Mouse (Mus musculus) intestine, embryonic 14.5 days (tissue): ENCODE results near the gene Perm1. TPM values are rescaled to one million over a fixed set of nuclear protein-coding genes. Genes with fewer than 3 reads are reported as not detected.
A peak's percentile ranks its signal among the peaks of the same experiment; 100 is the strongest.

ENCODE experiments used
- ATAC-seq: fragments of 200-750 bp; cut with Nextera tagmentation; replicated peaks from 2 replicates; pipeline ENCODE4 v1.8.0; 2017; ENCODE audit warnings: low read depth, moderate number of reproducible peaks, moderate TSS enrichment, moderate library complexity; ENCODE audit not compliant: low FRiP score, low TSS enrichment
- DNase-seq: peaks from one replicate; pipeline ENCODE4 v3.0.0-alpha.2; 2018; ENCODE audit warnings: low spot score
- H3K27ac ChIP-seq: fragments of 300-500 bp; sonication (generic); 2 replicates; pipeline ENCODE4 v1.5.1; 2014; ENCODE audit warnings: low read depth, mild to moderate bottlenecking, control low read depth
- H3K27me3 ChIP-seq: fragments of 300-500 bp; sonication (generic); replicated peaks from 2 replicates; pipeline ENCODE4 v1.6.1; 2014; ENCODE audit warnings: low read length, control low read depth; ENCODE audit not compliant: control insufficient read depth, insufficient read depth
- H3K36me3 ChIP-seq: fragments of 300-500 bp; sonication (generic); 2 replicates; pipeline ENCODE4 v1.6.1; 2014; ENCODE audit warnings: low read length, control low read depth; ENCODE audit not compliant: control insufficient read depth, insufficient read depth
- H3K4me1 ChIP-seq: fragments of 300-500 bp; sonication (generic); replicated peaks from 2 replicates; pipeline ENCODE4 v1.6.1; 2014; ENCODE audit warnings: low read length, control low read depth, mixed read lengths; ENCODE audit not compliant: control insufficient read depth, insufficient read depth
- H3K4me2 ChIP-seq: fragments of 300-500 bp; sonication (generic); 2 replicates; pipeline ENCODE4 v1.6.1; 2014; ENCODE audit warnings: low read length
- H3K4me3 ChIP-seq: fragments of 300-500 bp; sonication (generic); 2 replicates; pipeline ENCODE4 v1.5.1; 2014; ENCODE audit warnings: low read depth, low read length, control low read depth, mixed read lengths
- H3K9ac ChIP-seq: fragments of 300-500 bp; sonication (generic); 2 replicates; pipeline ENCODE4 v1.6.1; 2014; ENCODE audit warnings: mild to moderate bottlenecking, low read length
- H3K9me3 ChIP-seq: fragments of 300-500 bp; sonication (generic); 2 replicates; pipeline ENCODE4 v1.6.1; 2016; ENCODE audit warnings: low read length, control low read depth; ENCODE audit not compliant: control insufficient read depth
- WGBS: fragments of 180-500 bp; shearing (Covaris S2); extraction: QIAGEN DNeasy Blood & Tissue Kit; methylation state at CpG from one replicate; pipeline ENCODE4 v1.1.7; 2014; 5-methylcytosine and 5-hydroxymethylcytosine counted together
- polyA plus RNA-seq: library from polyadenylated mRNA; unstranded; fragments of >200 nt; fragmentation: Nextera tagmentation; extraction: Ambion mirVana; gene quantifications from 2 replicates; pipeline ENCODE4 v1.2.1, GENCODE M21; 2014

The Perm1 gene
- polyA plus RNA-seq, 1 experiment from 2014 or later: 0.54 TPM

GRCm38 (mm10) chr4:156195927-156196870 lies 19.5 kb upstream of the Perm1 start:
- Histone ChIP-seq H3K4me3 (peak overlapping the region; percentile 83), H3K27me3 (no peaks in the 10 kb centered on the region), H3K9ac (peak overlapping the region; percentile 75), H3K9me3 (no peaks in the 10 kb centered on the region), H3K27ac (peak overlapping the region; percentile 67; the same call in 1 of the 2 replicates), H3K4me2 (peak overlapping the region; percentile 90), H3K4me1 (peaks cover 39% of the 10 kb centered on the region), H3K36me3 (peaks cover 29% of the 10 kb centered on the region)
- WGBS: 3% methylated on average over 35 of the region's 35 CpGs
- ATAC-seq: no peak; the same call in 1 of the 2 replicates
- peak; percentile 87 for DNase-seq

DNA sequence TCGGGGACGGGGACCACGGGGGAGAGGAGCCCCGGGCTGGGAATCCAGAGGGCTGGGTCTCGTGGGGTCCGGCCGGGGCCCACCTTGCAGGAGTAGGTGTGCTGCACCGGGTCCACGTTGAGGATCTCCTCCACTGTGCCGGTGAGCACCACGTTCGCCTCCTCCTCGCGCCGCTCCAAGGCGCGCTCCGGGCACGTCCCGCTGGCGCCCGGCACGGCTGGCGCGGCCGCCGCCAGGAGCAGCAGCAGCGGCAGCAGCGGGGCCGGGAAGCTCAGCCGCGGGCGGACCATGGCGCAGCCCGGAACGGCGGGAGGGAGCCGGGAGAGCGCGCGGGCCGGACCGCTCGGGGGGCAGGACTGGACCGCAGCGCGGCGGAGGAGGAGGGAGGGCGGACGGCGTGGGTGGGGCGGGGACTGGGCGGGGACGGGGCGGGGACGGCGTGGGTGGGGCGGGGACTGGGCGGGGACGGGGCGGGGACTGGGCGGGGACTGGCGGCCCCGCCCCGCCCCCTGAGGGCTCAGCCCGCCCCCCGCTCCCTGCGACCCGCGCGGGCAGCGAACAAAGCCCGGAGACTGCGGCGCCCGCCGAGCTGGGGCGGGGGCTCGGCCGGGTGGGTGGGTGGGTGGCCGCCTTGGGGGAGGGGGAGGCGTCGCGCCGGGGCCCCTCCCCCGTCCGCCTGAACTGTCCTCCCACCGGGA lies 18.4 kb upstream of the Perm1 start, which contains the start of gene Agrn:
Agrn (minus strand) TSS at position 358 of the 698 bp plus-strand sequence.
- DNase-seq: peak; percentile 84
- peak; percentile 81 for ATAC-seq
- Histone ChIP-seq H3K9me3 (no peaks in the 10 kb centered on the region), H3K27ac (peak within 1 kb of the TSS; percentile 94), H3K27me3 (peaks cover 4% of the 10 kb centered on the region; the same call in 1 of the 2 replicates), H3K4me2 (peak within 1 kb of the TSS; percentile 90), H3K4me1 (peaks cover 38% of the 10 kb centered on the region), H3K9ac (peak within 1 kb of the TSS; percentile 75), H3K4me3 (peak within 1 kb of the TSS; percentile 83), H3K36me3 (peaks cover 22% of the 10 kb centered on the region)
- under 1% methylated on average over 35 of the region's 88 CpGs for WGBS

DNA sequence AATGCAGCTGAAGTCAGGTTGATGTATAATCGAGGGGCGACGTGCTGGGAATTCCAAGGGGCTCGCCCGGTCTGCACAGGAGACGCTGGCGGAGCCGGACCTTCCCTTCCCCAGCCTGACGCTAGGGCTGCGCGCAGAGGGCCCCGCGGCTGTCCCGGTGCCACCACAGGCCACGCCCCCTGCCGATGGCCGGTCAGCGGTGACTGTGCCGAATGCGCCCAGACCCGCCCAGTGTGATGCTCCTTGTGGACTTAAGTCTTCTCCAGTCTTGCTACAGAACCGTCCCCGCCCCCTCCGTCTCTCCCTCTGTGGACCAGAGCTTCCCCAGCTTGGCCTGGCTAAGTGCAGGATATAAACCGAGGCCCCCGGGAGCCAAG lies 17.9 kb upstream of the Perm1 start:
- Histone ChIP-seq H3K4me3 (peak overlapping the region; percentile 83), H3K27me3 (peaks cover 9% of the 10 kb centered on the region), H3K4me1 (peaks cover 38% of the 10 kb centered on the region), H3K36me3 (peaks cover 16% of the 10 kb centered on the region), H3K27ac (peak overlapping the region; percentile 94), H3K9ac (peak overlapping the region; percentile 51), H3K4me2 (peak overlapping the region; percentile 55), H3K9me3 (no peaks in the 10 kb centered on the region)
- DNase-seq (peak; percentile 96), ATAC-seq (peak; percentile 91)
- 0% methylated on average over 20 of the region's 26 CpGs for WGBS

DNA sequence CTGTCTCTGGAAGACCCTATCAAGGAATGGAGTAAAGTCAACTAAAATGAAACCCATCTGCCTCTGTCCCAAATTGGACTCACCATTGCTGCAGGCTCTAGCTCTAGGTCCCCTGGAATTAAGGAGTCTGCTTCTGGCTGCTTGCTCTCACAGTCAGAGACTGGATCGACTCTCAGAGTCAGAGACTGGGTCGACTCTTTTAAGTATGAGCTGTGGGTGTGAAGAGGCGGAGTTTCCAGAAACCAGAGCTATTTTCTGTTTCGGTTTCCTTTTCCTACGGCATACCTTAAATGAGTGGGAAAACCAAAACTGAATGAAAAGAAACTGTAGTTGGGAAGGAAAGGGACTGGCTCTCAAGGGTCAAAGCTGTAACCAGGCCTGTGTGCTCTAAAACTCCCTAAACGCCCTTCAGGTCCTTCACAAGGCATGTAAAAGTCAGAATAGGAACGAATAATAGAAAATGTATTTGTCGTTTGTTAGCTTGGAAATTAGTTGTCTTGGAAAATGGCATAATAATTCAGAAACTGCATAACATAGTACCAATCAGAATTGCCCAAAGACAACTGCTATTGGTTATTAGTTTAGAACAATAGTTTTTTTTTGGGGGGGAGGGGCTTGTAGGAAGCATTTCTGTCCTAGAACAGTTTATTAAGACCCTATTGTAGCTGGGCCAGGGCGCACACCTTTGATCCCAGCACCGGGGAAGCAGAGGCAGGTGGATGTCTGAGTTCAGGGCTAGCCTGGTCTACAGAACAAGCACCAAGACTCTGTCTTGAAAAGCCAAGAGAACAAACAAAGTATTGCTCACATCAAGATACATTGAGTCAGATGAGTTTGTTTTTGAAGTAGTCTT lies 14.8 kb upstream of the Perm1 start, which contains the start of gene Isg15:
Isg15 (minus strand) TSS at position 196 of the 853 bp plus-strand sequence.
- H3K9ac ChIP-seq: no peak within 1 kb of the TSS
- no peak for DNase-seq
- no peak within 1 kb of the TSS for H3K4me3 ChIP-seq
- H3K4me1 ChIP-seq: peaks cover 14% of the 10 kb centered on the region
- 56% methylated on average over 10 of the region's 10 CpGs for WGBS
- ATAC-seq: no peak
- H3K27me3 ChIP-seq: peaks cover 33% of the 10 kb centered on the region
- H3K27ac ChIP-seq: no peak within 1 kb of the TSS
- H3K4me2 ChIP-seq: peak within 1 kb of the TSS; percentile 11; the same call in 1 of the 2 replicates
- no peaks in the 10 kb centered on the region for H3K9me3 ChIP-seq
- no peaks in the 10 kb centered on the region for H3K36me3 ChIP-seq

GRCm38 (mm10) chr4:156202462-156202893 lies 13.2 kb upstream of the Perm1 start:
- H3K36me3 ChIP-seq: no peaks in the 10 kb centered on the region
- H3K4me1 ChIP-seq: peaks cover 9% of the 10 kb centered on the region
- 25% methylated on average over 12 of the region's 12 CpGs for WGBS
- peaks cover 34% of the 10 kb centered on the region for H3K27me3 ChIP-seq
- H3K9me3 ChIP-seq: no peaks in the 10 kb centered on the region
- no peak overlapping the region for H3K9ac ChIP-seq
- peak overlapping the region; percentile 59 for H3K4me3 ChIP-seq
- no peak for ATAC-seq
- no peak overlapping the region for H3K27ac ChIP-seq
- no peak for DNase-seq
- H3K4me2 ChIP-seq: peak overlapping the region; percentile 69

GRCm38 (mm10) chr4:156203001-156203412 lies 12.7 kb upstream of the Perm1 start, which contains the start of gene AW011738:
AW011738 (plus strand) TSS chr4:156203304.
- Histone ChIP-seq H3K36me3 (no peaks in the 10 kb centered on the region), H3K27me3 (peaks cover 34% of the 10 kb centered on the region), H3K9me3 (no peaks in the 10 kb centered on the region), H3K4me2 (peak within 1 kb of the TSS; percentile 69), H3K27ac (0 out of 2 replicates have a peak within 1 kb of the TSS, but pooled peaks have one; percentile 22), H3K4me1 (peaks cover 9% of the 10 kb centered on the region), H3K9ac (peak within 1 kb of the TSS; percentile 54), H3K4me3 (peak within 1 kb of the TSS; percentile 59)
- WGBS: 1% methylated on average over 34 of the region's 39 CpGs
- ATAC-seq: peak; percentile 65
- peak; percentile 74 for DNase-seq

- DNase-seq (peak; percentile 77), ATAC-seq (peak; percentile 40; the same call in 1 of the 2 replicates)
- peak overlapping the region; percentile 69 for H3K4me2 ChIP-seq
These were observed 12.1 kb upstream of the Perm1 start for GRCm38 (mm10) chr4:156203413-156204131.

More at GRCm38 (mm10) chr4:156203413-156204131, 12.1 kb upstream of the Perm1 start:
- Histone ChIP-seq H3K27me3 (peaks cover 34% of the 10 kb centered on the region), H3K4me1 (peaks cover 9% of the 10 kb centered on the region), H3K4me3 (peak overlapping the region; percentile 59), H3K27ac (0 out of 2 replicates have a peak overlapping the region, but pooled peaks have one; percentile 22), H3K36me3 (no peaks in the 10 kb centered on the region), H3K9me3 (no peaks in the 10 kb centered on the region), H3K9ac (peak overlapping the region; percentile 54)
- WGBS: under 1% methylated on average over 49 of the region's 49 CpGs
